Mouse (Mus musculus): ENCODE measurements around the gene Cyba.

DNA sequence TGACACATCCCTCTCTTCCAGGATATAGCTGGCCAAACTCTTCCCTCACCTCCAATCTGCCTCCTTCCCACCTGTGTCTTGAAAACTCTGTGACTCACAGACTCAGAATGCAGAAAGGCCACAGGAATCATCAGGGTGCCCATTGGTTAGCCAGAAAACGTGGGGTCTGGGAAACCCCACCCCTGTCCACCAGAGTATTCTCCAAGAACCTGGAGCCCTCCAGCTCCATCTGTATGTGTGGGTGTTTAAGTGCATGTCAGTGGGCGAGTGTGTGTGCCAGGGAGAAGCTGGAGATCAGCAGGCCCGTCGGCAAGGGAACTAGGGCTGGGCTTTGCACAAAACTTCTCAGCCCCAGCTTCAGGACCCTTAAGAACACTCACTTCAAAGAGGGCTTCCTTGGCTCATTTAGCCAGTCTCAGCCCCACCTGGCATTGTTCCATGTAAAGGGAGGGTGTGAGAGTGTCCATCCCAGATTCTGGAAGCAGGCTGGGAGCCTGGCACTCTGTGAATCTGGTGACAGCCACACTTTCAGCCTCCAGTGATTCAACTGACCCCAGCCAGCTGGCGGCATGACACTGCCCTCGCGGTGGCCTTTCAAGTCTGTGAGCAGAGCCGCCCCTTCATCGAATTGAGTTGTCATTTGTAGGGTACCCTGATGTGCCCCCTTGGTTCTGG lies 12.7 kb downstream of the Cyba start:
- no peak for TF ChIP-seq EP300 (IDR thresholded peaks at IDR 0.05; ENCODE audit: low read depth)
- no peak for TF ChIP-seq CTCF (IDR thresholded peaks at IDR 0.05; ENCODE audit: low read depth)

All from liver, postnatal 0 days (tissue).